Mouse (Mus musculus) adrenal gland, postnatal 10 days (tissue): ENCODE results near the gene Cadm2. TPM values are rescaled to one million over a fixed set of nuclear protein-coding genes. Genes with fewer than 3 reads are reported as not detected.

Experiments
- DNase-seq: peaks from one replicate; pipeline ENCODE4 v3.0.0; 2021; ENCODE audit warnings: mixed read lengths
- total RNA-seq, 2 experiments: library from RNA; stranded (reverse); gene quantifications; 2 replicates each; pipeline ENCODE4 v1.2.3; 2021

Cadm2 gene
- total RNA-seq, 2 experiments from 2014 or later = 0.69 to 1.9 TPM

DNA sequence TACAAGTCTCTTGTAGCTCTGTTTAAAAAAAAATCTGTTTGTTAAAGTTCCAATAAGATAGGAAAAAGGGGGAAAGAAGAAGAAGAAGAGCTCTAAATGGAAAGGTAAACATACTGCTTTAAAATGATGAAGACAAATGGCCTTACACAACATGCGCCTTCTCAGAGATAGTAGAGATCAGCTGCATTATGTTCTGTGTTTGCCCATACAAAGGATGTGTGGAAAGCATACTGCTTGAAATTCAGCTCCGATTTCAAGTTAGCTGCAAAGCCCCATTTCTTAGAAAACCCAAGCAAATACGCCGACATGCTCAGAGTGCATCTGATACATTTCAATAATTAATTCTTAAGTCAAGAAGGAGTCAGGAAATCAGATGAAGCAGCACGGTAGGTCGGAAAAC is 684.4 kb downstream of the Cadm2 start:
- no peak for DNase-seq

DNA sequence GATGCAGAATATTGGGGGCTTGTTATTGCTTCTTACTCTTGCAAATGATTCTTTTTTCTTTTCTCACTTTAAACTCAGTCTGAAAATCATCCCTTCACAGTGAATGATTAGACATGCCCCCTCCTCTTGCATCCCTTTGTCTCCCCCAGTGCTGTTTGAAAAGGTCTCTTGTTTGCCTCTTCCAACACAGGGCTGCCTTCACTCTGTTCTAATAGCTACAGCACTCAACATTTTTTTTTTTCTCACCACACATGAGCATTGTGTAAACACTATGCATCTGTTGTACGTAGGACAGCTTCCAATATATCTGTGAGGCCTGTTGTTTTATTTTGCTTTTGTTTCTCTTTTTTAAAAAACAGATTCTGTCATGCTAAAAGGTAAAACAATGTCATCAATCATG is 695.2 kb downstream of the Cadm2 start:
- no peak for DNase-seq

DNA sequence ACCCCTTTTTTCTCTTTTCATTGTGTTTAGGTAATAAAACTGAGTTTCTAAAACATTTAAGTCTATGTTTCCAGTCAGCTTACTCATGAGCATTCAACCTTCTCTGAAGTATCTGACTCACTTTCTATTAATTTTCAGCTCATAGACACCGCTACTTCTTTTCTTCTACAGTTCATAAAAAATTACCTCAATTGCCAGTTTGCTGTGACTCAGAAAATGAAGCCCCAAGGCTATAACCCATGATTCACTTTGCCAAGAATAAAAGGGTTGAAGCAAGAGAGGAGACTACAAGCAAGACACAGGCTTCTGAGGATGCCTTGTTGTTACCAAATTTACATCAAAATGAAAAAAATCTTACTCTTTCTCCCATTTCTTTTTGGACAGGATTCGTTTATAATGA is 698.0 kb downstream of the Cadm2 start:
- no peak for DNase-seq

DNA sequence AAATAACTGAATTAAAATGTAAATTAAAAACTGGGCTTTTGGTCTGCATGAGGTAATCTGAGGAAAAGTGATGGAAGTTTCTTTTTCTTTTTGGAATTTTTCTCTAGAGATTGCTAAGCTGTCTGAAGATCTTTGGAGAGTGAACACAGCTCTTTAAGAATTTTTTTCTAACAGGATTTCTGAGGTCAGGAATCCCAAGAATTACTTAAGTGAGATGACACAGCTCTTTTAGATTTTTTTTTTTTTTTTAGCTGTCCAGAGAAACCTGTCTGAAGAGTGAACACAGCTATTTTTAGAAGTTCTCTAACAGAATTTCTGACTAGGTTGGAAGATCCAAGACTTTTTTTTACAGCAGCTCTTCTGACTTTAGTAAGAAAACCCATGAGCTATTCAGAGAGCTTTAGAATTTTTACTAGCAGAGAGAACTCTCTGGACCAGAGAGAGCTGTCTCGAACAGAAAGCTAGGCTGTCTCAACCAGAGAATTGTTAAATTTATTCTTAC is 699.2 kb downstream of the Cadm2 start:
- no peak for DNase-seq

DNA sequence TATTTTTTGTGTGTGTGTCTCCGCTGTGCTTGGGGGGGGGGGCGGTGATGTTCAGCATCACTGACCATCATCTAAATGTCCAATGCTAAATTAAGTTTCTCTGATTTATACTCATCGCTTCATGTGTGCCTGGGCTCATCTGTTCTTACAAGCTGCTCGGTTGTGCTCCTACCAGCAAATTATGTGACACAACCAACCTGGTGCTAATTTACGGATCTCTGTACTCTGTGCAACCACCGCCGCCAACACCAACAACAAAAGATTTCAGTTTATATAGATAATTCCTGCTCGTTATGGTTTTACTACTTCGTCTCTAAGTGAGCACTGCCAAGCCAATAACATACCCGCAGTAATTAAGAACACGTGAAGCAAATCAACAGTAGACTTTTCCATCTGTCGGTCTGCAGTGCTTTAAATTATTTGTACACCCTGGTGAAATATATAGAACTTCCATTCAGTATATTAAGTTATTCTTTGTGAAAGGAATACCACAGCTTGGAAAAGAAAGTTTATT is 700.8 kb downstream of the Cadm2 start:
- DNase-seq = no peak

DNA sequence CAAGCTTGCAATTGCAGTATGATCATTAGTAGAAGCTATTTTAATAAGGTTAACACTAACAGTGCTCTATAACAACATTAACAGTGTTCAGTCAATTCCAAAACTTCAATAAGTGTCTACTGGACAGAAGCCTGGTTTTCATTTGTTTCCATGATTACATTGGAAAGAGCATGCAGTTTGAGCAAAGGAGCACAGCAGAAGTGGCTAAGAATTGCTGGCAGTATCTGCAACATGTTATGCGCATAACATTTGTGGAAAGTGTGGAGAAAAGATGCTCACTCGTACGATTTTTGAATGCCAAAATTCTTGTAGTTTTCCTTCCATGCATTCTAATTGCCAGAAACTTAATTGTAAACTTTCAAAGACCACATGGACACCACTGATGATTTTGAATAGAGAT is 718.9 kb downstream of the Cadm2 start:
- no peak for DNase-seq

DNA sequence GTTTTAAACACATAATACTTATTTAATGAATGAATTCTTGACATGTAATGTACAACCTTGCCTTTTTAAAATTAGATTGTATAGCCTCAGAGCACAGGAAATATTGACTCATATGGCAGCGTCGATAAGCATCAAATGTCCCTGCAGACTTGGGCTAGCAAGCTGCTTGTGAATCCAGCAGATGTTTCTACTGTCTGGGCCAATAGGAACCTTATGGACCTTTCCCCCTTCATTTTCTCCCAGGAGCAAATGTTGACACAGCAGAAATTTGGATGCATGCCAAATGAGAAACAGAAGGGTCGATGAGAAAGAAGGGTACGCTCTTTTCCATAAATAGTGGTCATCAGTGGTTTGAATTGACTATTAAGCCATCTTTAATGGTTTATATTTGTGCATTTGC is 720.0 kb downstream of the Cadm2 start:
- DNase-seq = no peak

DNA sequence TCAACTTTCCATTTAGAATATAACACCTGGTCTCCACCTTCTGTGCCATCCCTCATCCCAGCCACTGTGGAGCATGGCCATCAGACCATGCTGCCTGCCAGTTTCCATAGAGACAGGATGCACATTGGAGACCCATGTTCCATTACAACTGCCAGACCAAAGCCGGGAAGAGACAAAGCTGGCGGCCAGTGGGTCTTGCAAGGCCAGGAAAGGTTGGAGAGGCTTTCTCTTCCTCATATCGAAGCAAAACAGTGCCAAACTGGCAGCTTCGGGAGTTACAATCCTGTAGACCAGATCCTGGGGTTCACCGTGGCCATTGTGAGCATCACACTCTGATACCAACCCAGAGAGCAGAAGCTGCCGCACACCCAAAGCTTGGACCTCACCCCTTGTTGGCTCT is 728.3 kb downstream of the Cadm2 start:
- no peak for DNase-seq

DNA sequence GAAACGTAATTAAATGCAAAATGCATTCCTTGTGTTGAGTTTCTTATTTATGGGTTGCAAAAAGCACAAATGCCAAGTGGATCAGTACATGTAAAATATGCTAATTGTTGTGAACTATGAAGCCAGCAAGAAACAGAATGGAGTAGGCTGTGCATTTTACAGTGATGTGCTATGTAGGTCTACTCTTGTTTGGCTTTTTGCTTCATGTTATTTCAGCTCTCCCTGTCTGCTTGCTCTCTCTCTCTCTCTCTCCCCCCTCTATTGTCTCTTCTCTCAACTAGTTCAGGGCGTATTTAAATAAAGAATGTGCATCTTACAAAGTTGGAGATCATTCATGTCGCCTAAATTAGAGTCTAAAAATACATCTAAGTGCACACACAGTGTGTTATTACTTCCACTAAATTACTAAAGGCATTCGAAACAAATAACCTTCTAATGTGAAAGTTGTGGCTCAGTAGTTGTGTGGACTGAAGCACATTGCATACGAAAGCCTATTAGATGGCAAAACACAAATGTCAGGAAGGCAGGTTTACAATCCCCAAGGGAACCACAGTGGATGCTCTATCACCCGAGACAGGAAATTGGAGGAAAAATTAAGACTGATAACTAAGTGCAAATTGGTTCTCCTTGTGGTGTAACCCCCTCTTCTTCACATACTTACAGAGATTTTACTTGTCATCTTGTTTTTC is 729.0 kb downstream of the Cadm2 start:
- no peak for DNase-seq

DNA sequence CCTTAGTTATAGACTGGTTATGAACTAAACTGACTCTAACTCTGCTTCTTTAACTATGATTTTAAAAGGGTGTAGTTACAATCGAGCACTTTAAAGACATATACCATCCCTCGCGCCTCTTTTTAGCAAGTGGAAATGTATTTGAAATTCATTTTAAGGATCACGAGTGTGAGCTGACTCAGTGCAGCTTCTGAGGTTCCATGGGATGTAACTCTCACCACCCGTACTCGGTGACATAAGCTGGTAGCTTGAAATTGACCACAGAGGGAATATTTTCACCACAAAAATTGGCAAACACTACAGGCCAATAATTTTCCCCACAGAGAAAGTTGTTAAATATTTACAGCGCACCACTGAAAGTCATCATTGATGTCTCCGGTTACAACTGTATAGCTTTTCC is 730.8 kb downstream of the Cadm2 start:
- no peak for DNase-seq

DNA sequence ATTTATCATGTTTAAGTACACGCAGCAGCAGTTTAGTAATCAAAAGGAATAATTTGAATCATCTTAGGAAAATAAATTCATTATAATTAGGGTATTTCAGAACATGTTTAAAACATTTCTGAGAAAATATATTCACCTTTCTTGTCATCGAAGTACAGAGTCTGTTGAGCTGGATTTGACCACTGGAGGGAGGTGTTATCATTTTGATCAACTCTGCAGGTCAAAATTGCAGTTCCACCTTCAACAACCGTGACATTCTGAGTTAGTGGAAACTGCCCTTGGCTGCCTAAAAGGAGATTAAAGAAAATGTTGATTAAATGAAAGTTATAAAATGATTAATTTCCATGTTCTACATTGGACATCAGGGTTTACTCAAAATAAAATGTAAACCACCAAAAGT is 738.1 kb downstream of the Cadm2 start:
- no peak for DNase-seq

DNA sequence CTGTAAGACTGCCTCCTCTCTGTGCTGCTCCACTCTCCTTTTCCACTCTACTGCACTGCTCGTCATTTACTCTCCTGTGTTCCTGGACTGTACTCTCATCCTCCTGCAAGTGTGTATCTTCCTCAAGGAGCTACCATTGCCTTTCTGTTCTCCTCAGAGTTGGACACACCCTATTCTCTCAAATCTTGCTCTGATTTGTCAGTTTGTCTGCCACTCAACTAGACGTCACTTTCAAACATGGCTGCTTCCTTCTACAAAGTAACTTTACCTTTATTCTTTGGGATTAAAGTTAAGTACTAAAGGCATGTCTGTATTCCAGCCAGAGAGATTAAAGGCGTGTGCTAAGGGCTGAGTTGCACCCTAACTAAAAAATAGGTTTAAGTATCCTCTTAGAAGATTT is 749.5 kb downstream of the Cadm2 start:
- no peak for DNase-seq

DNA sequence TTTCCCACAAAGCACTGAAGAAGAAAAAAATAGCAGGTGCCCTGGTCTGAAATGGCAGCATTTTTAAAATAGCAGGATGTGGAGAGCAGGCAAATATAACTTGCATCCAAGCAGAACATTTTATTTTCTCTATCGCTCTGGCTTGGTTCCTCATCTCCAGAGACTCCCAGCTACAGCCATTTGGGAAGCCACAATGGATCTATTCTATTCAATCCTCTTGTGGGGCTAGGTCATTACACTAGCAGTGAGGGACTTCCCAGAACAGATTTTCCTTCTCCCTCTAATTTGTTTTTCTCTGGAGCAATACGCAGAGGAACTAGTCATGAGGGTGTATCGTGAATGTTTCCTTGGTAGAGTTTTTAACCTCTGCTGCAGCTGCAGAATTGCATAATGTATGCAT is 769.7 kb downstream of the Cadm2 start:
- DNase-seq = no peak

DNA sequence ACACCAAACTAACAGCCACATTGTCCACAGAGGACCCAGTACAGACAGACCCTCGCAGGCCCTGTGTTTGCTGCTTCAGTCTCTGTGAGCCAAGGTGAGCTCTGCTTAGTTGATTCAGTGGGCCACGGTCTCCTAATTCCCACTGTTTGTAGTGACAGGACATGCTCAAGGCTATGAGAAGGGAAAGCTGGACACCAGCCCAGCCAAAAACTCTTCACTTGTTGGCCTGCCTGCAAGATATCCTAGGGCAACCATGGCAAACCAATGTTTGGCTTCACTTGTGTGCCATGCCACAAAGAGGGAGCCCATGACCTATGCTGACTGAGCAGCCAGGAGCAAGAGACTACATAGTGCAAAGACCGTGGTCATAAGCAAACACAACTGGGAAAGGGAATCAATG is 795.8 kb downstream of the Cadm2 start:
- DNase-seq = no peak

DNA sequence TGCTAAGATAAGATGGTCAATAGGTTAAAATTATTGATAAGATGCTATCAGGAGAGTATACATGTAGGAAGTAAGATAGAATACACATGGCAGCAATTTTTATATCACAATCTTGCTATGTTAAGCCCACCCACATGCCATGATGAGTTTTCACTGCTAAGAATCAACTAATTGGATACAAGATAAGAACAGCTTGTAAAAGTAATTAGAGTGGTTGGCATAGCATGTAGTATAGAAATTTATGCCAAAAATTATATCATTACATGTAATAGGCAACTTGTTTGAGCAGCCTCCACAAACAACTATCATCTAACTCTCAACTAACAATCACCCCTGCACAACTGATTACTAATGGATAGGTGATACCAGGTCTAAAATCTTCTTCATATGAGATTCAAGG is 809.2 kb downstream of the Cadm2 start:
- DNase-seq = no peak

DNA sequence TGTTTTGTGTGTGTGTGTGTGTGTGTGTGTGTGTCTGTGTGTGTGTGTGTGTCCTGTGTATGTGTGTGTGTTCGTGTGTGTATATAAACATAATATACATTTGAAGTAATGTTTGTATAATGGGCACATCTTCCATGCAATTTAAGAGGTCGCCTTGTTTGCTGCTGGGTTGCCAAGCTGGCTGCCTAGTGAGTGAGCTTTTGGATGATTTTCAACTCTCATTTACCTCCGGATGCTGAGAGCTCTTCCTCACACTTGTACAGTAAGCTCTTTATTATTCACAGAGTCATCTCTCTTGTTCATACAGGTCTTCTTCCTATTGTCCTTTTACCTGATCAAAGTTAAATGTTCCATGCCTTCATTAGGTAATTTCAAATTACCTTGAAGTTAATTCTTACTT is 822.5 kb downstream of the Cadm2 start:
- no peak for DNase-seq

DNA sequence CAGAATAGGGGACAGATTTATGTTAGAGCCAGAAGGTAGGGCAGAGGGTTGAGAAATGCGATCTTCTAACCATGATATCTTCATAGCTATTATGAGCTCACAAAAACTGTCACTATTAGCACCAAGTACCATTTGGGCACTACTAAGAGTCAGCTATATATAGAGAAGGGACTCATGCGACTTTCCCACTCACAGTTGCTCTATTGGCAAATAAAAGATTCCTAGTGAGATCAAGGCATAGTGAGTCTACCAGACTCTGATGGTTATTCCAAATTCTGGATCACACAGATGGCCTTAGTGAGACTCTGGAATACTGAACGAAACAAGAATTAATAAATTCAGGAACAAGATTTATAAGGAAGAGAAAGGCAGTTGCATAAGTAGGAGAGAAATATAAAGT is 827.6 kb downstream of the Cadm2 start:
- no peak for DNase-seq

DNA sequence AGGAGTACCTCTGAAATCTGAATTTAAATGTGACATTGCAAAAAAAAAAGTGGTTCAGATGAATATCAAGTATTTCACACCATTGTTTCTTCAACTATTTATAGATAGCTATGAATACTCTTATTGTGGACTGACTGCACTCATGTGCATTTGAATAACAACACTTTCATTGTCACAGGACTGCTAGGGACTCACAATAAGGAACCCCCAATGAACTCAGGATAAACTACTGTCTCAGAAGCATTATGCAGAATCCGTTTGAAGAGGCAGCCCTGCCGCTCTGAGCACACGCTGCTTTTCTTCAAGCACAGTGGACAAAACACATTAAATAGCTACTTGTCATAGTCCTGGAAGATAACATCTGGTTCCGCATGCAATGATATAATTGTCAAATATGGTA is 848.8 kb downstream of the Cadm2 start:
- no peak for DNase-seq

DNA sequence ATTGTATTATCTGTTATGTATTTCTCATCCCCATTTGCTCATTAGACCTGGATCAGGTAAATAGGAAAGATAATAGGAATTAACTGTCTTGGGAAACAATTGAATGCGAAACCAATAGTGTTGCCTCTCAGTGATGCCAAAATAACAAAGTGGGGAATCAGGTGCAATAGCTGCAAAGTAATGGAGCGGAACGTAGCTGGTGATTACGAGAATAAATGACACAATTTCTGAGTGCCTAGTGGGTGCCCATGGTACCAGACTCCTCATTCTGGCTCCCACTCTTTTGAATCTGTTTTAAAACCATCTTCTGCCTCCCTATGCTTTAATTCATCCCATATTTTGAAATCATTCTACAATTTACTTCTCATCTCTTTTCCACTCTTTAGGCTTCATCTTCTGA is 851.2 kb downstream of the Cadm2 start:
- no peak for DNase-seq

DNA sequence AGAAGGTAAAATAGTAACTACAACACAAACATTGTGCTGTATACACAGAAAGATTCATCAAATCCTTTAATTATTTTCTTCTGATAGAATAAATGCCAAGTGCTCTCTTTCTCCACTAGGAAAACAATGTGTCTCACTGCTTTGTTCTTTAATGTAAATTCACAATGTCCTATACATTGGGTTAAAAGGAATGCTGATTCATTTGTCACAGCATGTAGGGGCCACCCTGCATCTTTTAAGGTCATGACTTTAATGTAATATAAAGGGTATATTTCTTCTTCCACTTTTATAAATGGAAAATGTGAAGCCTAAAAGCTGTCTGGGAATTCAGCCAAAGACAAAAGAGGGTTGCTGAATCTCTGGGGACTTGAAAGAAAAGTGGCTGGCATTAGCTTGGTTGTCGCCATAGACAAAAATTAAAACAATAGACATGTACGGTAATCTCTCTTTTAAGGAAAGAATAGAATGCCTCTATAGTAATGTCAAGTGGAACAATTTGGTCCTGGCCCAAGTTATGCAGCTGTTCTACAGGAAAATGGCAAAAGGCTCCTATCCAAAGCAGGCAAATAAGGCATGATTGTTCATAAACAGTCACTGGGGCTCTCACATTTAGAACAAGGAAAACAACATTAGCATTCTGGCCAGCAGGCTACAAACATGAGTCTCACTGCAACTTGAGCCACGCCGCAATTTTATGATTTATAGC is 851.9 kb downstream of the Cadm2 start:
- no peak for DNase-seq

DNA sequence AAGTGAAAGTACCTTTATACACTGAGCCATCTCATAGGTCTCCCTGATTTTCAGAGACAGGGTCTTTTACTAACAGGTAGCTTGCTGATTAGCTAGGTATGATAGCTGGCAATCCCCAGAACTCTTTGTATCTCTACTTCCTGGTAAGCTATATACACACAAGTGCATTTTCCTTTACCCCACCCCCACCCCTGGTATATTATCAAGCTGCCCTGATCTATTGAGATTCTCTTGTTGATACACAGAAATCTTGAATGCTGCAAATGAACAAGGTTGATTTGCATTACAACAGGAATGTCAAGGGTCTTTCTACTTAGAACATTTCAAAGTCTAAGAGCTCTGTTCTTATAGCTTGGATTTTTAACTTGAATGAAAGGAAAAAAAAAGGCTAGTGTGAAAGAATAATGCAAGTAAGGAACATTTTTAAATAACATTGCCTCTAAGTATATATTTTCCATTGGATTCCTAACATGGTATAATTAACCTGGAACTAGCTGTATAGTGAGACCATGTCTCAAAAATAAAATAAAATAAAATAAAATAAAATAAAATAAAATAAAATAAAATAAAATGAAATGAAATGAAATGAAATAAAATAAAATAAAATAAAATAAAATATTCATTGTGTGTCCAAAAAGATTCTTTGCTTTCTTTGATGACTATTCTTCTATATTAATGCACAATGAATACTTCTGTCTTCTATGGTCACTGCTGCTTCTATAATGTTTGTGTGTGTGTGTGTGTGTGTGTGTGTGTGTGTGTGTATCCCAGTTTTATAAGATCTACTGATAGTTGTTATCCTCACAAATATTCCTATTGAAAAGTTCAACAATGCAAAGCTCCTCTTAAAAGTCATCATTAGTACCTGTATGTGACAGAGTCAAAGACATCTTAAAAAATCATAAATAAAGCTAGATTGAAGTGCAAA is 858.9 kb downstream of the Cadm2 start:
- DNase-seq = no peak

DNA sequence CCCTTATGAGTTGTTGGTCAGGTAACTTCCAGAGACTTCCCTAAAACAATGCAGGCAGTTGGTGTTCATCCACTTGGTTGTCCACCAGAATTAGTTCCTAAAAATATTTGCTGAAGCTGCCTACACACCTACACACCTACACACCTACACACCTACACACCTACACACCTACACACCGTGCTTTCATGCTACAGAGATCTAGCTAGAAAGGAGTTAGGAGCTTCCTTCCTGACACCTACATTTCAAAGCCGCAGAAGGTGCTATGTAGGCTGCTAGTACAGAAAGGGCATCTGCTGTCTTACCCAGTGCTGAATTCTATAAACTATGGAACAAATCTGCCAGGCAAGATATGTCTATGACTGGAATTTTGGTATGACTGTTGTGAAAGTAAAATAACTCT is 872.2 kb downstream of the Cadm2 start:
- DNase-seq = no peak

DNA sequence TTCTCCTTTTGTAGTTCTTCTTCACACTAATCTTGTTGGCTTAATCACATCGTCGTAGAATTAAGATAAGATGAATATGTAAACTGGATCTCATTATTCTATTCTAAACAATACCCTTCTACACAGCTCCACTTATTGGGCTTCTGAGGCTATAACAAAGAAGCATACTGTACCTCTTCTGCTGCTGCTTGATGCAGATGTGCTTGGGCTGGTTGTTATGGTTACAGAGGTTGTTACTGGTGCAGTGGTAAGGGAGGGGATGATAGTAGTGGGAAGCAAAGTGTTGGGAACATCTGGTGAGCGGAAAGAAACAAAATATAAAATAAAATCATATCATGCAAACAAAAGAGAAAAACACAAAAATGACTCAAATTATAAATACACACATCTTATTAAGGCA is 889.5 kb downstream of the Cadm2 start:
- DNase-seq = no peak
